Mouse (Mus musculus): ENCODE results near the gene Gpr107. TPM values are rescaled to one million over a fixed set of nuclear protein-coding genes. Genes with fewer than 3 reads are reported as not detected.

The Gpr107 gene
- polyA plus RNA-seq, 1 experiment = 27.9 TPM

DNA sequence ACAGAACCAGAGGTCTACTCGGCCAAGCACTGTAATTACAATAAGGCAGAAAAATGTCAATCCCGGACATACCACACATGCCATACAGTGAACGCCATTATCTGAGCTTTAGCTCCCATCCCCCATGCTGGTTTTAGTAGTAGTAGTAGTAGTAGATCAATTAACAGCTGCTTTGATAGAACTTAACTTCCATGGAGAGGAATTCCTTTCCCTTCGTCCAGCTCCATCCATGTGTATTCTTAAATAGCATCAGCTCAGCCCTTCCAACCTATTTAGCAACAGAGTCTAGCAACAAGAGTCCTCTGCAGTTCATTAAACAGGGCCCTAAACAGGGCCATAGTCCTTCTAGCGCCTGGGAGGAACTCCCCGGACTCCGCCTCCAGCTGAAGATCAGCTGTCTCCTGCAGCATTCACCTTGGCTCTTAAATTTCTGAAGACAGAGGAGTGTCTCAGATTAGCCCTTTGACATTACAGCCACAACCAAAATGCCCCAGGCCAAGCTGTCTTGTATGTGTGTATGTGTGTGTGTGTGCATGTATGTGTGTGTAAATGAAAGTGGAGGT is 30.9 kb upstream of the Gpr107 start:
- TF ChIP-seq CTCF (IDR thresholded peaks at IDR 0.05; ENCODE audit: control insufficient read depth, insufficient read depth, low read length) = no peak
- TF ChIP-seq POLR2A (IDR thresholded peaks at IDR 0.05; ENCODE audit: borderline replicate concordance, control insufficient read depth, low read depth, low read length) = no peak
- WGBS = 83% methylated on average over 7 of the region's 7 CpGs

DNA sequence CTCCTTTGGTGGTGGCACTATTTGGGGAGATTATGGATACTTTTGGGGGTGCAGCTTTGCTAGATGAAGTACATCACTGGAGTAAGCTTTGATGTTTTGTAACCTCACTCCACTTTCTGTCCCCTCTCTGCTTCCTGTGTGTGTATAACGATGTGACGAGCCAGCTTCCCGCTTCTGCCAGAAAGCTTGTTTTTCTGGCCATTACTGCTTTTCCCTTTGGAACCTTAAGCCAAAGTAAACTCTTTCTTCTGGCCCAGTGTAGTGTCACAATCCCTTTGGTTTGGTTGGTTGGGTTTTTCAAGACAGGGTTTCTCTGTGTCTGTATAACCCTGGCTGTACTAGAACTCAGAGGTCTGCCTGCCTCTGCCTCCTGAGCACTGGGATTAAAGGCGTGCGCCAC is 29.3 kb upstream of the Gpr107 start:
- H3K27ac ChIP-seq (ENCODE audit: control insufficient read depth, insufficient read depth, low read depth, low read length, poor library complexity) = no peak overlapping the region
- no peak overlapping the region for H3K4me3 ChIP-seq (replicated peaks; ENCODE audit: control insufficient read depth, low read depth, low read length)
- 76% methylated on average over 5 of the region's 5 CpGs for WGBS
- TF ChIP-seq CTCF (IDR thresholded peaks at IDR 0.05; ENCODE audit: control insufficient read depth, insufficient read depth, low read length) (no peak), POLR2A (IDR thresholded peaks at IDR 0.05; ENCODE audit: borderline replicate concordance, control insufficient read depth, low read depth, low read length) (no peak)
- peaks cover 4% of the 10 kb centered on the region; the same call in 1 of the 2 replicates for H3K4me1 ChIP-seq (ENCODE audit: control insufficient read depth, insufficient read depth, low read length)

More for the DNA sequence above, 30.9 kb upstream of the Gpr107 start:
- Histone ChIP-seq H3K4me3 (replicated peaks; ENCODE audit: control insufficient read depth, low read depth, low read length) (no peak overlapping the region), H3K27ac (ENCODE audit: control insufficient read depth, insufficient read depth, low read depth, low read length, poor library complexity) (no peak overlapping the region), H3K4me1 (ENCODE audit: control insufficient read depth, insufficient read depth, low read length) (peaks cover 10% of the 10 kb centered on the region)

DNA sequence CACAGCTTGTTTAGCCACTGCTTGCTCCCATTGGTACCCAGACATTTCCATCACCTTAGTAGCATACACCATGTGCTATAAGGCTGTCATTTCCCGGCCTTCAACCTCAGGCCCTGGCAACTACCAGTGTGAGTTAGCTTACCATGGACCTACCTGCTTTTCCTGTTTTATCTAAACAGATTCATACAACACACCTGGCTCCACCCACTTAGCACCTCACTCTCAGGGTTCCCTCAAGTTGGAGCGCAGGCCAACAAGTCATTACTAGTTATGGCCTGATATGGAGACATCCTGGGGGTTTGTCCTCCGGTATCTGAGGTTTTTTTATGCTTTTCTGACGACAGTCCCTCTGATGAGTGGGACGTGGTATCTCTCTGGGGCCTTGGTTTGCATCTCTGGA is 28.6 kb upstream of the Gpr107 start:
- 82% methylated on average over 5 of the region's 5 CpGs for WGBS
- H3K27ac ChIP-seq (ENCODE audit: control insufficient read depth, insufficient read depth, low read depth, low read length, poor library complexity) = no peak overlapping the region
- TF ChIP-seq POLR2A (IDR thresholded peaks at IDR 0.05; ENCODE audit: borderline replicate concordance, control insufficient read depth, low read depth, low read length) (no peak), CTCF (IDR thresholded peaks at IDR 0.05; ENCODE audit: control insufficient read depth, insufficient read depth, low read length) (no peak)
- peaks cover 4% of the 10 kb centered on the region; the same call in 1 of the 2 replicates for H3K4me1 ChIP-seq (ENCODE audit: control insufficient read depth, insufficient read depth, low read length)
- no peak overlapping the region for H3K4me3 ChIP-seq (replicated peaks; ENCODE audit: control insufficient read depth, low read depth, low read length)

DNA sequence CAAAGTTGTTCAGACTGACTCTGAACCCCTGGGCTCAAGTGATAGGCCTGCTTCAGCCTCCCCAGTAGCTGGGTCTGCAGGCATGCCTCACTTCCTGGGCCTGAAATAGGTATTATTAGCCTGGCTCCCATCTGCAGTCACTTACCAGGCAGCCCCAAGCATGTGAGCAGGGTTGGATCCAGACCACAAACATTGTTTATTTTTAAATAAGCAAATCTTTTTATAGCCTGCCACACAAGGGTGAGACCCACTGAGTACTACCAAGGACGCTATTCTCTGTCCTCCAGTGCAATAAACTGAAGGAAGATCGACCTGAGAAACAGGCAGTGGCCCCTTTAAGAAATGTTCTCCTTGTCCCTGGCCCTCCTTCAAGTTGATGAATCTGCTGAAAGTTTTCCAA is 27.4 kb upstream of the Gpr107 start:
- 20% methylated on average over 2 of the region's 2 CpGs for WGBS
- Histone ChIP-seq H3K27ac (ENCODE audit: control insufficient read depth, insufficient read depth, low read depth, low read length, poor library complexity) (no peak overlapping the region), H3K4me3 (replicated peaks; ENCODE audit: control insufficient read depth, low read depth, low read length) (no peak overlapping the region), H3K4me1 (ENCODE audit: control insufficient read depth, insufficient read depth, low read length) (peaks cover 3% of the 10 kb centered on the region; the same call in 1 of the 2 replicates)
- no peak for TF ChIP-seq POLR2A (IDR thresholded peaks at IDR 0.05; ENCODE audit: borderline replicate concordance, control insufficient read depth, low read depth, low read length)
- no peak for TF ChIP-seq CTCF (IDR thresholded peaks at IDR 0.05; ENCODE audit: control insufficient read depth, insufficient read depth, low read length)

DNA sequence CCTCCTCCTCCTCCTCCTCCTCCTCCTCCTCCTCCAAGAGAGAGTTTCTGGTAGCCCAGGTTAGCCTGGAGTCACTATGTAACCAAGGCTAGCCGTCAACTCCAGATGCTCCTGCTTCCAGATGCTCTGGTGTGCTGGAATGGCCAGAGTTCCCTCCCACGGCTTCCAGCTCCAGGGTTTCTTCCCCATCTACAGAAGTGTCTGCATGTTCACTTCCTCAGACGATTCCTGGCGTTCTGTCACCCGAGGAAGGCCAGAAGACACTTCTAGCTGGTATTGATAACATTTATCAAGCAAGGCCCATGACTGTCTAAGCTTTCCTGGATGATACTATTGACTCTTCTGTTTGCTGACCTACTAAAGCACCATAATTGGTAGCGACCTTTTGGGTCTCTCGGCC is 27.0 kb upstream of the Gpr107 start:
- TF ChIP-seq POLR2A (IDR thresholded peaks at IDR 0.05; ENCODE audit: borderline replicate concordance, control insufficient read depth, low read depth, low read length) (no peak), CTCF (IDR thresholded peaks at IDR 0.05; ENCODE audit: control insufficient read depth, insufficient read depth, low read length) (no peak)
- 39% methylated on average over 7 of the region's 7 CpGs for WGBS
- Histone ChIP-seq H3K27ac (ENCODE audit: control insufficient read depth, insufficient read depth, low read depth, low read length, poor library complexity) (no peak overlapping the region), H3K4me3 (replicated peaks; ENCODE audit: control insufficient read depth, low read depth, low read length) (no peak overlapping the region), H3K4me1 (ENCODE audit: control insufficient read depth, insufficient read depth, low read length) (peaks cover 4% of the 10 kb centered on the region)

DNA sequence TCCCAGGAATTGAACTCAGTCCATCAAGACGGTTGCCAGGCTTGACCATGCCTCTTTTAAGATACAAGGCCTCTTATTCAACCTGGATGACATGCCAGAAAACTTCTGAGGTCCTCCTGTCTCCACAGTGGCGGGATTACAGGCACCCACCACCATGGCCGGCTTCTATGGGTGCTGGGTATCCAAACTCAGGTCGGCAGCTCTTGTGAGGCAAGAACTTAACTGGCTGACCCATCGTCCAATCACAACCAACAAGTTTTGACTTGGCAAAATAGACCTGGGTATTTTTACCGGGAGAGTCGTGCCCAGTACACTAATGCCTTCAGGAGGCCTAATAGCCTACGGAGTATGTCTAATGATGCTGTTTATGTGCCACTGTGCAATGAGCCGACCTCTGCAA is 26.1 kb upstream of the Gpr107 start:
- 88% methylated on average over 9 of the region's 9 CpGs for WGBS
- Histone ChIP-seq H3K4me3 (replicated peaks; ENCODE audit: control insufficient read depth, low read depth, low read length) (no peak overlapping the region), H3K27ac (ENCODE audit: control insufficient read depth, insufficient read depth, low read depth, low read length, poor library complexity) (no peak overlapping the region), H3K4me1 (ENCODE audit: control insufficient read depth, insufficient read depth, low read length) (peaks cover 6% of the 10 kb centered on the region)
- TF ChIP-seq POLR2A (IDR thresholded peaks at IDR 0.05; ENCODE audit: borderline replicate concordance, control insufficient read depth, low read depth, low read length) = no peak
- no peak for TF ChIP-seq CTCF (IDR thresholded peaks at IDR 0.05; ENCODE audit: control insufficient read depth, insufficient read depth, low read length)

DNA sequence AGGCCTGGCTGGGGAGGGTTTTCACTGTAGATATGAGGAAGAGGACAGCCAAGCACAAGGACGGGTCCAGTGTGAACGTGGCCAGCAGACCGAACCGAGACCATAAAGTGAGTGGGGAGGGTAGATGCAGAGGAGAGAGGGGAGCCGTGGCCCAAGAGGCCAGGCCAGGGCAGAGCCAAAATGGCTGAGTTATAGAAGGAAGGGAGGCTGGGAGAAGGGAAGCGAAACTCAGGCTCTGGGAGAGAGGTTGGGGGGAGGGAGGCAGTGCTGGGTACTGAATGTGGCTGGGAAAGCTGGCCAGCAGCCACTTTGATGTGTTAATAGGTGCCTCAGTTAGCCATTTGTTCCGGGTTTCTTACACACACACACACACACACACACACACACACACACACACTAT is 24.9 kb upstream of the Gpr107 start:
- Histone ChIP-seq H3K27ac (ENCODE audit: control insufficient read depth, insufficient read depth, low read depth, low read length, poor library complexity) (no peak overlapping the region), H3K4me1 (ENCODE audit: control insufficient read depth, insufficient read depth, low read length) (peaks cover 7% of the 10 kb centered on the region), H3K4me3 (replicated peaks; ENCODE audit: control insufficient read depth, low read depth, low read length) (no peak overlapping the region)
- TF ChIP-seq POLR2A (IDR thresholded peaks at IDR 0.05; ENCODE audit: borderline replicate concordance, control insufficient read depth, low read depth, low read length) = no peak
- TF ChIP-seq CTCF (IDR thresholded peaks at IDR 0.05; ENCODE audit: control insufficient read depth, insufficient read depth, low read length) = no peak
- WGBS = 63% methylated on average over 7 of the region's 7 CpGs

DNA sequence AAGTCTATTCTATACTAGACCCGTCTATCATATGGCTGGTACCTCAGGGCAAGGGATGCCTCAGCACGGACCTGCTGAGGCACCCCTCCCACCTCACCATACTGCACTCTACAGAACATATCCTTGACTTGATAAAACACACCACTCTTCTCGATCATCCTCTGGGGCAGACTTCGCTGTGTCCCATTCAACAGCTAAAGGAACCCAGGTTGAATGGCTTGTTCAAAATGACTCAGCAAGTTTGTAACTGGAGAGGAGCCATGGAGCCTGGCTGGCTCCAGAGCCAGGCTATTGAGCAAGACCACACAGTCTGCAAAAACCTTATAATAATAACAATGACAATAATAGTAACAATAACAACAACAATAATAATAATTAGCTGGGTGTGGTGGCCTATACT is 24.2 kb upstream of the Gpr107 start:
- no peak overlapping the region for H3K27ac ChIP-seq (ENCODE audit: control insufficient read depth, insufficient read depth, low read depth, low read length, poor library complexity)
- peaks cover 7% of the 10 kb centered on the region for H3K4me1 ChIP-seq (ENCODE audit: control insufficient read depth, insufficient read depth, low read length)
- TF ChIP-seq CTCF (IDR thresholded peaks at IDR 0.05; ENCODE audit: control insufficient read depth, insufficient read depth, low read length) = no peak
- no peak for TF ChIP-seq POLR2A (IDR thresholded peaks at IDR 0.05; ENCODE audit: borderline replicate concordance, control insufficient read depth, low read depth, low read length)
- WGBS = 30% methylated on average over 4 of the region's 4 CpGs
- no peak overlapping the region for H3K4me3 ChIP-seq (replicated peaks; ENCODE audit: control insufficient read depth, low read depth, low read length)

All from bone marrow, adult 2 months (tissue).